Mouse (Mus musculus) ovary, postnatal 36 days (tissue): ENCODE measurements around the gene Olfr23.
"Not testable (repeated sequence)": the region's sequence is repeated elsewhere in the genome, so short reads cannot be mapped to it uniquely, and the experiment has no call there.

Experiments
- DNase-seq: peaks from one replicate; pipeline ENCODE4 v3.0.0; 2022; ENCODE audit warnings: low spot score, mixed read lengths

Olfr23 gene

DNA sequence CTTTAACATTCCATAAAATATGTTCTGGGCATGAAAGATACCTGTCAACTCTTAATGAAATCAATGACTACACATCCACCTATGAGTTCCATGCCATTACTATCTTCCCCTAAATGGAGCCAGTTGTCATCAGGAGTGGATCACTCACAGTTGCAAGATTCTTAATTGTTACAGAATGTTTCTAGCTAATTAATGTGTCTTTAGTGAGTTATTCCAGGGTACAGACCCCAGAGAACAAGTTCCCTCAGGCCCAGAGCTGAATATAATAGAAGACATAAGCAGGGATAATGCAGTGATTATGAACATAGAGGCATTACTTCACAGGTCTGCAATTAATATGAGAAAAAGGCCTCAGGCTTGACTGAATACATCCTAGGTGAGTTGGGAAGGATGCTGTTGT, at the start of gene Olfr23:
Olfr23 (plus strand) TSS at position 301 of the 400 bp plus-strand sequence.
- no peak for DNase-seq

DNA sequence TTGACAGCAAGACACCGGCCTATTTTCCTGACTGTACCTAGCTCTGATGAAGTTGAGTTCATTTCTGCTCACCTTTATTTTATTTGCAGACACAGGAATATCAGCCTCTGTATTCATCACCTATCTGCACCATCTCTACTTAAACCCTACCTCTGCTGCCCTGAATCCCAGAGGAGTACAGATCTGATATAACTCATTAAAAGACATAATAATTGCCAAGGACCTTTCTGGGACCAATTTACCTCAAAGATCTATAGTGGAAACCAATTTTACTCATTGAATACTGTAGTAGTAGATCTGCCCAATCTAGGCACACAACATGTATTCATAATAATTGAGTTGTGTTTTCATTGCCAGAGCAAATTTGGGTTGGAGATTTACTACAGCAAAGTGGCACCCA, 45.8 kb upstream of the Olfr23 start, which contains the start of gene Olfr394:
Olfr394 (minus strand) TSS at position 101 of the 400 bp plus-strand sequence.
- no peak for DNase-seq

DNA sequence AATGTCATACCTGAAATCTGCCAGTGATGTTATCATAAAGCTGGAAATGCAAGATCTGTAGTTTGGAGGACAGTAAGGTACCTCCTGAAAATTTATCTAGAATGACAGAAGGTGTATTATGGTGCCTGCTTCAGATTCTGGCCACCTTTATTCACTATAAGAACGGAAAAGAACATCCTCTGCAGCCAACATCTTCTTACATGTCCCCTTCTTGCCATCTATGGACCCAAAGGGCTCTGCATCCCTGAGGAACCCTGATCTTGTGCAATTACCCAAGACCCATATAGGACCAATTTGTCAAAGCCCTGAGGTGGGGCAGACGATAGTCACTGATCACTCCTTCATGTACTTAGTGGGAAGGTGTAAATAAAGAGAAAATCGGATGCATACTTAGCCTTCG, 27.3 kb upstream of the Olfr23 start, which contains the start of gene Olfr395:
Olfr395 (minus strand) TSS at position 101 of the 400 bp plus-strand sequence.
- DNase-seq = not testable (repeated sequence)

DNA sequence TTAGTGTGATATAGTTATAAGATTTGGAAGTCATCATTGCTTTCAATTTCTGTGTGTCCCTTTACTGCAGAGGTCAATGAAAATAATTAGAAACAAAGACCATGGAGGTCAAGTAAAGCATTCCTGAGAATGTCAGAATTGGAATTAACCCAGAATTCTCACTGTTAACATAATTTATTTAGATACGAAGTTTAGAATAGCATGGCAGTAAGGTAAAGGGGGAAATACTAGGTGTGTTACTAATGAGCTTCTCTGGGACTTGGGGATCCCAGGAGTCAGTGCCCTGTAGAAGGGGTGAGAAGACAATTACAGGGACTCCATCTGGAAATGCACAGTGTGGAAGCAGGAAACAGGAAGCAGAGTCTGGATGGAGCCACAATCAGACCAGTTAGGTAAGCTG, 24.0 kb downstream of the Olfr23 start, which contains the start of gene Olfr397:
Olfr397 (plus strand) TSS at position 301 of the 400 bp plus-strand sequence.
- DNase-seq = no peak

DNA sequence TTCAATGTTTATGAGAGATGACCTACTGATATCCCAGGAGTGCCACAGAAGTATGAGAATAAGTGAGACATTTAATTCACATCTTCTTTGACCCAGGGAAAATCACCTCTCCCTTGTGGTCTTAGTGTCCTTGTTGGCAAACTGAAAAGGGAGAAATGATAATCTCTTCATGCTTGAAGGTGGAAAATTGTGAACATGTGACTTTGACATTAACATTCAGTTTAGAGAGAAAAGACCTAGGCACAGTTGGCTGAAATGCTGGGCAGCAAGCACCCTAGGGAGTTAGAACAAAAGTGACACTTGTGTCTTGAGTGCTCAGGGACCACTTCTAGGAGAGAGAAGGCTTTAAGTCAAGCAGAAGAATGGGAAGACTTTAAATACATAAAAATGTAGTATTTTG, 53.8 kb downstream of the Olfr23 start, which contains the start of gene Olfr398:
Olfr398 (minus strand) TSS at position 101 of the 400 bp plus-strand sequence.
- DNase-seq = no peak
